Mouse (Mus musculus) E14TG2a.4 (cell line): Measurements from ENCODE around the gene Klrg1.

Experiments used
- CTCF ChIP-seq: conservative IDR thresholded peaks from 2 replicates; pipeline ENCODE4 v1.5.1; 2014; ENCODE audit warnings: low read length
- POU5F1 ChIP-seq: IDR thresholded peaks from 2 replicates; pipeline ENCODE4 v1.6.1; 2014; ENCODE audit warnings: low read length, borderline replicate concordance

DNA sequence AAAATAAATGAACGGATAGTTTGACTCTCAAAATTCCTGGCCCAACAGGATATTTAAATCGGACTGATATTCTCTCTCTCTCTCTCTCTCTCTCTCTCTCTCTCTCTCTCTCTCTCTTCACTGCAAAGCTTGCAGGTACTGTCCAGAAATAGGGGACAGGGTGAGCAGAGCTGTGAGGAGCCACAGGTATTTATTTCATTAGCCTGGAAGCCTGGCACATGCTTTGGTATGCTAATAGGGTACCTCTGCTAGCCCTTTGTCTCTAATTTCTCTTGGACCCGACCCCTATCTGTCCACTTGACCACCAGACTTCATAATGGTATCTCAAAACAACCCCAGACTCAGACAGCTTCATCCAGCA lies 14.2 kb upstream of the Klrg1 start:
- no peak for TF ChIP-seq CTCF
- TF ChIP-seq POU5F1, result no peak
